Mouse (Mus musculus): ENCODE data around the gene Icosl.
"Not testable (repeated sequence)": the region's sequence is repeated elsewhere in the genome, so short reads cannot be mapped to it uniquely, and the experiment has no call there.

Icosl gene

DNA sequence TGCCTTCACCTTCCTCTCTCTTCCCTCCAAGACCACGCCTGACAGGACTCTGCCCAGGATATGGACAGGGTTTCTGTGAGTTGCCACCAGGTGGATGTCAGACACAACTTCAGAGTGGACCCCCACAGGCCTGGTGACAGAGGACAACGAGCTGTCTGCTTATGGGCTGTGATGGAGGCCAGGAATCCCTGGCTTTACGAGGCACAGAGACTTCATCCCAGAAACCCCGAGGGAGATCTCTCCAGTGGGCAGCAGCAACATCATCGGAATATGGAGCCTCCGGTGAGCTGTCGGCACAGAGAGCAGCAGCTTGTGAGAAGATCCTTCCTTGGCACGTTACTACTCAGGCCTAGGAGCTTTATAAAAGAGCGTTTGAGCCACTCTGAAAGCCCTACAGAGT lies 8.8 kb downstream of the Icosl start:
- no peak for DNase-seq

DNA sequence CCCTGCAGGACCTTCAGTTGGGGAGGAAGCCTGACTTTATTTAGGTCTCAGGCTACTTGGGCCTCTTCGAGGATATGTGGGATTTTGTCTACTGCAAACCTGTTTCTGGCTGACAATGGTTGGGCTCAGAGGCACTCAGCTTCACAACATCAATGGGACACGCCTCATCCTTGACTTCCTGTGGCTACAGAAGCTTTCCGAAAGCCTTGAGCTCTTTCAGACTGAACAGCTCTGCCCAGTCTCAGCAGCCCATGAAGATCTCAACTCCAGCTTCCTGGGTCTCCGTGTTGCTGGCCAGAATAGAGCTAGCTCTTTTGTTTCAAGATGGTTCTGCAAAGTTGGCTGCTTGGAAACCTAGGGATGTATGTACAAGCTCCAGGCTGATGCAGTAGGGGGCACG lies 9.2 kb downstream of the Icosl start:
- DNase-seq = no peak

DNA sequence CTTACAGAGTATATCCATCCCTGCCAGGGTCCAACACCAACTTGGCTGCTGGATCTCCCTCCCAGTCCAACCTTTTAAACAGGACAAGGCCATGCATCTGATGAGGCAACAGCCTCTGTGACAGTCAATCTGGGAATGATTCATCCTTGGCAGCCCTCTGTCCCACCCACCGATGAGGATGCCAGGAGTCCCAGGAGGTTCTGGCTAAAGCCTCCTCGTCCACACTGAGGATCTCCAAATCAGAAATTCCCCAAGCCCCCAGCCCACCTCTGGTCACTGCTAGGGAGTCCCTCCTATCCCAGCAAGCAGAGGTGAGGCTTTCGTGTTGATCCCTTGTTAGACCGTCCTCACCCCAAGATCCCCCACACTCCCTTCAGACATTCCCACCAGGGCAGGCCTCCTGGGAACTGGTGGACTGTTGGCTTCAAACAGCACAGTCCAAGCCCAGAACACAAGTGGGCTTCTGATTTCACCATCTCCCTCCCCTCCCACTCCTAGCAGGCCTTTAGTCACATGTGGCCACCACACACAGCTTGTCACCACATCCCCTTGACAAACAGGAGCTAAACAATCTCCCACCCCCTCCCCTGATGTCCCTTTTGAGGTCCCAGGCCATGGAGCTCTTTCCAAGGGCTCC lies 11.0 kb downstream of the Icosl start:
- no peak for DNase-seq

DNA sequence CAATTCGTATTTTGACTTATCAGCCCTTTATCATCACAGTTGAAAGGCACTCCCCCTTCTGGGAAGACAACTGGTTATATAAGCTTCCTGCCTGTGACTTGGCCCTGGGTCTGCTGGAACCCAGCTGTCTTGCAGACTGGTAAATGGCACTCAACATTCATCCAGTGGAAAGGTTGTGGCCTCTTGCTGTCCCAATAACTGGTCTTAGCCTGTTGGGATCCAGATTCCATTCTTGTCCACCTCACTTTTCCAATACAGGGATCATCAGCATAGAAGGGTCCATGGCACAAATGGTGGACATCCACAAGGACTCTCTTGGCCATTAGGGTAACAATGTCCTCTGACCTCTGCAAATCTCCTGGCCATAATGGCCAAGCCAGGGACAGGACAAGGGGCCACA lies 15.0 kb downstream of the Icosl start:
- DNase-seq = no peak

DNA sequence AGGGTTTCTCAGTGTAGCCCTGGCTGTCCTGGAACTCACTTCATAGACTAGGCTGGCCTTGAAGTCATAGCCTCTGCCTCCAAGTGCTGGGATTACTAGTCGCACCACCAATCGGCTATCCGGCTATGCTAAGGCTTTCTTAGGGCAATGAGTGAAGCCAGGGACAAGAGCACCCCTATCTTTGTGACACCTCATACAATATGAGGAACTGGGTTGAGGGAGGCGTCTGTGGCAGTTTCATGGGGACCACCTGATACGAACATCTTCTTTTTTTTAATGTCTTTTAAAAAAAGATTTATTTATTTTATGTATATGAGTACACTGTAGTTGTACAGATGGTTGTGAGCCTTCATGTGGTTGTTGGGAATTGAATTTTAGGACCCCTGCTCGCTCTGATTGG lies 16.6 kb downstream of the Icosl start:
- no peak for DNase-seq

GRCm38 (mm10) chr10:78086444-78087061 lies 17.5 kb downstream of the Icosl start:
- DNase-seq = no peak

- DNase-seq = no peak
These were observed 18.0 kb downstream of the Icosl start for GRCm38 (mm10) chr10:78087101-78087511.

- no peak for DNase-seq
These were observed 21.1 kb downstream of the Icosl start for GRCm38 (mm10) chr10:78090246-78090645.

DNA sequence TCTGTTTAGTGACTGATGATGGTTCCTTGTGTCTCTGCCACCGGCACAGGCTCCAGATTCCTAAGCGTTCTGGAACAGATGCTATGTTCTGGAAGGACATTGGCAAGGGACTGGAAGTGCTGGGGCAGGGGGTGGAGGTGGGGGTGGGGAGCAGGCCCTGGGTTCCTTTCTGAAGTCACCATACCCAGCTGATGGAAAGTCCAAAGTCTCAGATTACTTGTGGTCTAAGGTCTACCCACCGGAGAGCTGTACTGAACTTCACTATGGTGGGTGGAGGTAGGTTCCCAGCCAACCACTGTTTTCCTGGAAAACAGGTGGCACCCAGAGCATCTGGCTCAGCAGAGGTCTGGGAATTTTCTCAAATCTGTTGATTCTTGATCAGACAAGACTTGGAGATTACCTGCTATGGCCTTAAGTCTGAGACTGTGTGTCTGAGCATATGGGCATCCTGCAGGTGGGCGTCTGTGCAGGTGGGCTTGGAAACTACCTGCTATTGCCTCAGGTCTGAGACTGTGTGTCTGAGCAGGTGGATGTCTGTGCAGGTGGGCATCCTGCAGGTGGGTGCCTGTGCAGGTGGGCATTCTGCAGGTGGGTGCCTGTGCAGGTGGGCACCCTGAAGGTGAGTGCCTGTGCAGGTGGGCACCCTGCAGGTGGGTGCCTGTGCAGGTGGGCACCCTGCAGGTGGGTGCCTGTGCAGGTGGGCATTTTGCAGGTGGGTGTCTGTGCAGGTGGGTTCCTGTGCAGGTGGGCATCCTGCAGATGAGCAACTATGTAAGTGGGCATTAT lies 21.8 kb downstream of the Icosl start:
- DNase-seq = no peak

DNA sequence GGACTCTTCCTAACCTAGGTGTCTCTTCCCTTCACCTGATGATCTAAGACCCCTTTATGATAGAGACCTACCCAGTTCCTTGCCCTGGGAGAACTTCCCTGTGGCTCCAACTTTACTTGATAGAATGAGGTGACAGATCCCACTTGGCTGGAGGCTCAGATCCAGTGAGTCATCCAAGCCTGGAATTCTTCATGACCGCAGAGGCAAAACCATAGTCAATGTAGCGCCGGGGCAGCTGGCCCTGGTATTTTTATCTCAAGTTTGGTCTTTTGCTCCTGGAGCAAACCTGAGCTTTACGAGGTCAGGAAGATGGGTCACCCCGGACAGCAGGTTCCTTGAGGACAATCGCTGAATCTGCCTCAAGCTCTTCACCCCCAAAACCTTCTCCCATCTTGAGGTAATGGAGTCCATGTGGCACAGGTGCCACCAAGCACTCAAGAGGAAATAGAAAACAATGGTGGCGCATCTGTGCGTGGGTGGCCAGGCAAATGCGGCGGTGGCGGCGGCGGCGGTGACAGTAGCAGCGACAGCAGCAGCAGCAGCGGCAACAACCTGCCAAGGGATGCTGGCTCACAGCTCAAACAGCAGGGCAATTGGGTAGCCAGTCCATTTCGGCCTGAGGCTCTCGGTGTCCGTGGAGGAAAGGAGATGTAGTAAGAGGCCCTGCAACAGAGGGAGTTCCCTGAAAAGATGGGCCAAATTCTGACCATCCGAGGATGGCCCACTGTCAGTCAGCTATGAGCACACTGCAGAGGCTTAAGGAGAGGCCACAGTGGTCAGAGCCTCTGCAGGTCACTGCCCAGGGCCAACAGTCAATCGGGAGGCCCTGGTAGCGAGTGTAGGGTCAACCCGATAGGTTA lies 23.0 kb downstream of the Icosl start:
- no peak for DNase-seq

- no peak for DNase-seq
These were observed 23.6 kb downstream of the Icosl start for GRCm38 (mm10) chr10:78092725-78093029.

- DNase-seq = no peak
These were observed 26.1 kb downstream of the Icosl start for GRCm38 (mm10) chr10:78095221-78095620.

DNA sequence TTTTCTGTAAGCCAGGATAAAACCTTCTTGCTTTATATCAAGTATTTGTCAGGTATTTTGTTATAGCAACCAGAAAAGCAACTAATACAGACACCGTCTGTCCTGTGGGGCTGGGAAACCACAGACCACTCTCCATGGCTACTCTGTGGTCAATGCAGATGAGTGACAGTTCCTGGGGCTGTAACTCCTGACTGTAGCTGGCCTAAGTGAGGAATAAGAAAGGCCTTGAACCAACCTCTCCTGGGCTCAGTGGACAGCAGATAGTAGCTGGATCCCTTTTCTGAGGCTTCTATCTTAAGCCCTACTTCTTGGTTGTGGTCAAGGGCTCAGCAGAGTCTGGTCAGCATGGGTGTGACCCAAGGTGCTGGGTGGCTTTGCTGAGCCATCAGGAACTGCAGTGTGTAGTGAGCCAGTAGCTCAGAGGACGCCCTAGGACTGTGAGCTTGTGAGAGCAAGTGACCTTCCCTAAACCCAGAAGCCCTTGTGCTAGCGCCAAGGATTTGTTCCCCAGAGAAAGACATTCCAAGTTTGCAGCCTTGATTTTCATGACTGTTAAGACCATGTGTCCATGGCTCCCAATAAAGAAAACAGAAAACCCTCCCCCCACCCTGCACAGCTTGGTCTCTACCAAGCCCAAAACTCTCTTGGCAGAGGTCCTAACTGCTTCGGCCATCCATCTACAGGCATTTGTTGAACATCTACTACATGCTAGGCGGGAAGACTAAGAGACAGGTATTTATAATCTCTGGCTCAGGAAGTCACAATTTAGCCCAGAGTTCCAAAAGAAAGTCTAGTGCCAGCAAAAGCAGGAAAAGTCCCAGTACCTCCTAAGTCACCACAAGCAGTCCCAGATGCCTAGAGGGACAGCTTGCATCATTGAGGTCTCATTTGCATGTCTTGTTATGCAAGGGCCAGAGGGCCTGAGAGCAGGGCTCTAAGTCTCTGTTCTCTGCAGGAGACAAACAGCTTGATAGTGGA lies 27.1 kb downstream of the Icosl start:
- peak; percentile 52 for DNase-seq

GRCm38 (mm10) chr10:78099860-78100259 lies 30.8 kb downstream of the Icosl start:
- not testable (repeated sequence) for DNase-seq

DNA sequence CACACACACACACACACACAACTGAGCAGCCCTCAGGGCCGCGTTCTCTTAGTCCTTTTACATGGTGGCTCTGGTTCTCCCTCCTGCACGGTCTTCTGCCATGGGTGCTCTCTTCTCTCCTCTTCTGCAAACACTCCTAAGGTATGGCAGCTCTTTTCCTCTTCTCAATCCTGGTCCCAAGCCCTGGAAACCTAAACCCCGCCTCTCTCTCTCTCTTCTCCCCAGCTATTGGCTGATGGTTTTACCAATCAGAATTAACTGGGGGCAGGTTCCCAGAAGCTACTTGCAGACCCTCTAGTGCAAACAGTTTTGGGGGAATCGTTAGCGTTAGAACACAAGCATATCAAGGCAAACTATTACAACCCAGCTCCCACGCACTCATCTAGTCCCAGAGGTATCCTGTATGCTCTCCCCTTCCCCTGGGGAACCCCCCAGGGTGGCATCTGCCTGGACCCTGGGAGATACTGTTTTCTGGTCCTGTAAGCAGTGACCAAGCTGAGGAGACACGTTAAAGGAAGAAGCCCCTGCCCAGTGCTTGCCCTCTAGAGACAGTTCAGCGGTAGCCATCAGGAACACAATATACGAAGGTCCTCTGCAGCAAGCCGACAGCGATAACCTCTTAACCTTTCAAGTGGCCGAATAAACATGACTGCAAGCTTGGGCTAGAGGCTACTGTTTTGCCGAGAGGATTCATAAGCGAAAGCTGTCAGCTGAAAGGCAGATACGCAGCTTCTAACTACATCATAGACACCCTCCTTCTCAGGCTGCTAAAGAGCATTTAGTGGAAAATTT lies 32.1 kb downstream of the Icosl start:
- DNase-seq = peak; percentile 18

DNA sequence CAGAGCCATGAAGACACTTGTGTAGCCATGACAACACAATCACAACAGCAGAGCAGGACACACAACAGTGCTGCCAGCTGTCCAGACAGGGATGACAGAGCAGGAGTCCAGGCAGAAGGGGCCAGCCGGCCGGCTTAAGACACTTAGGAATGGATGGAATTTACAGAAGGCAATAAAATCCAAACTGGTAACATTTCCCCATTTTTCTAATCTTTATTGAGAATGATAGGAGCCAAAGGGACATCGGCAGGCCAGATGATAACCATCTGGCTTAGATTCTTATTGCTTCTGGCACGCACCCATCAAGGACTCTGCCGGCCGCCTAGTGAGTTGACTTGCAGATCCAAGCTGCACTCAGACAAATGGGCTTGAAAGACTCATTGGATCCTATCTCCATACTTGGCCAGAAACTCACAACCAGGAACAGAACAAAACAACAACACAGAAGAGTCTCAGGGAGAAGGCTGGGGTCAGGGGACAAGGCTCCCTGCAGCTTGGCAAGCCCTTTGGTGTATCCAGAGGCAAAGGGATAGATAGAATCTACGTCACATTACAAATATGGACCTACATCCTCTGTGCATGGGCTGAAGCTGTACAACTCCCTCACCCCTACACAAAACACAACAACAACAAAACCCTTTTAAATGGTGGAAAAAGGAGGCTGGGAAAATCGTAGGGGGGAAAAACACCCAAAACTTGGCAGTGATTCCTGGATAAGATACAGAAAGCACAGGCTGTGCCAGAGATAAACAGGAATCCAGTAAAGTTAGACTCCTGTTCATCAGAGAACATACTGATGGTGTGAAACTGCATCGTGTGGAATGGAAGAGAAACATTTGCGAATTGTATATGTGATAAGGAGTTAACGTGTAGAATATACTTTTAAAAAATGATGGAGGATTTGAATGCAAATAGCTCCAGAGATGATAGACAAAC lies 35.7 kb downstream of the Icosl start:
- DNase-seq = peak; percentile 80

- peak; percentile 79 for DNase-seq
These were observed 36.4 kb downstream of the Icosl start for GRCm38 (mm10) chr10:78105548-78105947.

DNA sequence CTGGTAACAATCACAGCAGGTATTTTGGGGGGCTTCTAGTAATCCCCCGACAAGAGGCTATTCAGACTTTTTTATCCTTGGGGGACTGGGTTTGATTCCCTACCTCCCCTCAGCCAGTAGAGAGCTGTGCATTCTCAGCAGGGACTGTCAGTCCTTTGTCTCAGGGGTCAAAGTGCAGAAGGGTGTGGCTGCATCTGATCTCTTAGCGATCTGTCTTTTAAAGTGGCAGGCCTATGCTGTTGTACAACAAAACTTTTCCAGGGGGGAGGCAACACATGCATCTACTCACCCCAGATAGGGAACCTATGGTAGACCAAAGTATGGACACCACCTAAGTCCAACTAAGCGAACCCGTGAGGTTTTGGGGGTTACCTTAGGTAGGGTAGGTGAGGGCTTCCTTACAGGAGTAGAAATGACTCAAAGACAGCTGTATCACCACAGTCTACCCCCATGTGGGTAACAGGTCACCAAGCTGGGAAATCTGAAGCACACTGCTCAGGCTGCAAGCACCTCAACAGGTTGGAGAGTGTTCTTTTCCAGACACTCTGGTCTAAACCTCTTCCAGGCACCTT lies 45.5 kb downstream of the Icosl start:
- DNase-seq = no peak

- no peak for DNase-seq
These were observed 46.1 kb downstream of the Icosl start for GRCm38 (mm10) chr10:78115153-78115552.

- no peak for DNase-seq
These were observed 50.3 kb downstream of the Icosl start for GRCm38 (mm10) chr10:78119422-78119821.

Measured in kidney, postnatal 14 days (tissue).